Mouse (Mus musculus) kidney, adult 2 months (tissue): ENCODE data around the gene Gm11567. TPM values are rescaled to one million over a fixed set of nuclear protein-coding genes. Genes with fewer than 3 reads are reported as not detected.

Experiments used
- DNase-seq: peaks from one replicate; pipeline ENCODE4 v3.0.0; 2021
- H3K27ac ChIP-seq: fragments of 200-500 bp; 2 replicates; pipeline ENCODE4 v1.5.1; 2012; ENCODE audit warnings: low read depth, low read length, control low read depth, inconsistent platforms; ENCODE audit not compliant: insufficient read depth
- H3K27me3 ChIP-seq: fragments of 200-500 bp; replicated peaks from 2 replicates; pipeline ENCODE4 v1.6.1; 2012; ENCODE audit warnings: mild to moderate bottlenecking, moderate library complexity, low read length, inconsistent platforms; ENCODE audit not compliant: control insufficient read depth, insufficient read depth
- H3K36me3 ChIP-seq: fragments of 200-500 bp; 2 replicates; pipeline ENCODE4 v1.6.1; 2012; ENCODE audit warnings: mild to moderate bottlenecking, moderate library complexity, low read length, inconsistent platforms; ENCODE audit not compliant: control insufficient read depth, insufficient read depth
- H3K4me1 ChIP-seq: fragments of 200-500 bp; 2 replicates; pipeline ENCODE4 v1.6.1; 2011; ENCODE audit warnings: low read length; ENCODE audit not compliant: control insufficient read depth, insufficient read depth
- H3K4me3 ChIP-seq: fragments of 200-500 bp; 2 replicates; pipeline ENCODE4 v1.5.1; 2011; ENCODE audit warnings: mild to moderate bottlenecking, low read depth, low read length, control low read depth; ENCODE audit not compliant: insufficient read depth
- CTCF ChIP-seq: fragments of 200-500 bp; conservative IDR thresholded peaks from 2 replicates; pipeline ENCODE4 v1.5.1; 2011; ENCODE audit warnings: low read depth, mild to moderate bottlenecking, control low read depth, low read length, moderate library complexity, mixed read lengths; ENCODE audit not compliant: insufficient read depth, insufficient read length
- POLR2A ChIP-seq: fragments of 200-500 bp; IDR thresholded peaks from one replicate; pipeline ENCODE4 v1.6.1; 2011; ENCODE audit warnings: low read depth, low read length, control low read depth
- WGBS: fragments of 180-500 bp; shearing (Covaris S2); methylation state at CpG from one replicate; pipeline ENCODE4 v1.1.7; 2018; 5-methylcytosine and 5-hydroxymethylcytosine counted together
- polyA plus RNA-seq: library from polyadenylated mRNA; depleted of rRNA; stranded (reverse); fragments of >200 nt; gene quantifications from 2 replicates; pipeline ENCODE4 v1.2.3, GENCODE M21; 2012; rRNA removed

Gene Gm11567
- polyA plus RNA-seq, 1 experiment, result not detected

DNA sequence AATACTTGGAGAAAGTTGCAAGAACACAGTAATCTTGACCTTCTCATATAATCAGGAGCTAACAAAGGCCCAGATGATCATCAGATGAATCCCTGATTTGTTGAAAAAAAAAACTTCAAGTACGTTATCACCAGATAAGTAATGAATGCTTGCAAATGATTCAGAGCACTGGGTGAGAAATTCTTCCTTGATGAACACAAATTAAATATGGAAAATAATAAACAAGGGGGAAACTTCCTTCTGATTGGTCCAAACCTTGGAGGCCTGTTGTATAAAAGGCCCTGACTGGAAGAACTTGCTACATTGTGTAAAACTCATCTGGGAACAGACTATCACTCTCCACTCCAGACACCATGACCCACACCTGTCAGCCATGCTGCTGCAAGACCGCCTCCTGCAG lies 28.6 kb downstream of the Gm11567 start, which contains the start of gene Krtap31-1:
Krtap31-1 (plus strand) TSS at position 301 of the 400 bp plus-strand sequence.
- H3K36me3 ChIP-seq, result no peaks in the 10 kb centered on the region
- TF ChIP-seq POLR2A (no peak), CTCF (no peak)
- H3K27ac ChIP-seq, result no peak within 1 kb of the TSS
- no peak within 1 kb of the TSS for H3K4me3 ChIP-seq
- DNase-seq, result no peak
- no peaks in the 10 kb centered on the region for H3K4me1 ChIP-seq
- no peaks in the 10 kb centered on the region for H3K27me3 ChIP-seq
- 85% methylated on average over 2 of the region's 2 CpGs for WGBS

DNA sequence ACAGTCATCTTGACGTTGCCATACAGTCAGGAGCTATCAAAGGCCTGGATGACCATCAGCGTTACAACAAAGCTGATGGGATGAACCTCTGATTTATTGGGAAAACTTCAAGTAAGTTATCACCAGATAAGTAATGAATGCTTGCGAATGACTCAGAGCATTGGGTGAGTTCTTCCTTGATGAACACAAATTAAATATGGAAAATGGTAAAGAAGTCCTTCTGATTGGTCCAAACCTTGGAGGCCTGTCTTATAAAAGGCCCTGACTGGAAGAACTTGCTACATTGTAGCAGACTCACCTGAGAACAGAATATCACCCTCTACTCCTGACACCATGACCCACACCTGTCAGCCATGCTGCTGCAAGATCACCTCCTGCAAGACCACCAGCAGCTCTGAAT lies 35.5 kb downstream of the Gm11567 start, which contains the start of gene Gm11565:
Gm11565 (plus strand) TSS at position 301 of the 400 bp plus-strand sequence.
- TF ChIP-seq CTCF (no peak), POLR2A (no peak)
- H3K4me3 ChIP-seq, result no peak within 1 kb of the TSS
- no peak within 1 kb of the TSS for H3K27ac ChIP-seq
- DNase-seq, result no peak
- no peaks in the 10 kb centered on the region for H3K4me1 ChIP-seq
- 84% methylated on average over 3 of the region's 3 CpGs for WGBS
- no peaks in the 10 kb centered on the region for H3K27me3 ChIP-seq
- no peaks in the 10 kb centered on the region for H3K36me3 ChIP-seq

Other genes starting within 250 kb of the Gm11567 start
- not detected in 2 replicates for gene Krtap4-2, start 244.1 kb upstream of the Gm11567 start, polyA plus RNA-seq
- gene Krtap4-7, start 235.1 kb upstream of the Gm11567 start, polyA plus RNA-seq, result not detected in 2 replicates
- not detected in 2 replicates for gene Gm11555, start 229.0 kb upstream of the Gm11567 start, polyA plus RNA-seq
- not detected in 2 replicates for gene Gm11563, start 220.2 kb upstream of the Gm11567 start, polyA plus RNA-seq
- not detected in 2 replicates for gene Krtap4-6, start 213.2 kb upstream of the Gm11567 start, polyA plus RNA-seq
- gene Gm14190, start 188.4 kb upstream of the Gm11567 start, polyA plus RNA-seq, result not detected in 2 replicates
- not detected in 2 replicates for gene Gm14180, start 144.9 kb upstream of the Gm11567 start, polyA plus RNA-seq
- gene Gm11595, start 106.3 kb upstream of the Gm11567 start, polyA plus RNA-seq, result not detected in 2 replicates
- gene Krtap4-8, start 98.5 kb upstream of the Gm11567 start, polyA plus RNA-seq, result not detected in 2 replicates
- gene Krtap4-9, start 94.0 kb upstream of the Gm11567 start, polyA plus RNA-seq, result not detected in 2 replicates
- gene Gm11596, start 85.7 kb upstream of the Gm11567 start, polyA plus RNA-seq, result not detected in 2 replicates
- not detected in 2 replicates for gene Gm11569, start 80.3 kb upstream of the Gm11567 start, polyA plus RNA-seq
- not detected in 2 replicates for gene Gm11554, start 74.7 kb upstream of the Gm11567 start, polyA plus RNA-seq
- not detected in 2 replicates for gene Krtap4-13, start 69.3 kb upstream of the Gm11567 start, polyA plus RNA-seq
- gene Gm11564, start 63.5 kb upstream of the Gm11567 start, polyA plus RNA-seq, result not detected in 2 replicates
- not detected in 2 replicates for gene 2300003K06Rik, start 41.1 kb upstream of the Gm11567 start, polyA plus RNA-seq
- not detected in 2 replicates for gene Krtap4-16, start 27.6 kb upstream of the Gm11567 start, polyA plus RNA-seq
- not detected in 2 replicates for gene Gm11568, start 21.3 kb upstream of the Gm11567 start, polyA plus RNA-seq
- gene Gm11559, start 14.7 kb upstream of the Gm11567 start, polyA plus RNA-seq, result not detected in 2 replicates
- gene Krtap9-1, start 5.8 kb upstream of the Gm11567 start, polyA plus RNA-seq, result not detected in 2 replicates
- gene Krtap31-1, start 28.7 kb downstream of the Gm11567 start, polyA plus RNA-seq, result not detected in 2 replicates
- not detected in 2 replicates for gene Gm11565, start 35.6 kb downstream of the Gm11567 start, polyA plus RNA-seq
- gene Krtap31-2, start 57.1 kb downstream of the Gm11567 start, polyA plus RNA-seq, result not detected in 2 replicates
- gene Krtap9-5, start 69.3 kb downstream of the Gm11567 start, polyA plus RNA-seq, result not detected in 2 replicates
- not detected in 2 replicates for gene Krtap29-1, start 99.9 kb downstream of the Gm11567 start, polyA plus RNA-seq
- not detected in 2 replicates for gene Krtap16-1, start 107.4 kb downstream of the Gm11567 start, polyA plus RNA-seq
- gene Krtap17-1, start 114.8 kb downstream of the Gm11567 start, polyA plus RNA-seq, result not detected in 2 replicates
- gene Krt33a, start 137.0 kb downstream of the Gm11567 start, polyA plus RNA-seq, result not detected in 2 replicates
- not detected in 2 replicates for gene Krt33b, start 150.7 kb downstream of the Gm11567 start, polyA plus RNA-seq
- gene Krt34, start 162.4 kb downstream of the Gm11567 start, polyA plus RNA-seq, result not detected in 2 replicates
- not detected in 2 replicates for gene Krt31, start 171.4 kb downstream of the Gm11567 start, polyA plus RNA-seq
- gene Krt32, start 209.0 kb downstream of the Gm11567 start, polyA plus RNA-seq, result not detected in 2 replicates
- gene Krt35, start 217.1 kb downstream of the Gm11567 start, polyA plus RNA-seq, result not detected in 2 replicates
- 0.11 TPM in 1 of 2 replicates, not detected in the other for gene Krt36, start 226.4 kb downstream of the Gm11567 start, polyA plus RNA-seq
- not detected in 2 replicates for gene Krt13, start 242.4 kb downstream of the Gm11567 start, polyA plus RNA-seq